Mouse (Mus musculus): ENCODE data around the gene Chmp1a.
A peak's percentile ranks its signal among the peaks of the same experiment; 100 is the strongest.
"Not testable (repeated sequence)": the region's sequence is repeated elsewhere in the genome, so short reads cannot be mapped to it uniquely, and the experiment has no call there.

The Chmp1a gene

DNA sequence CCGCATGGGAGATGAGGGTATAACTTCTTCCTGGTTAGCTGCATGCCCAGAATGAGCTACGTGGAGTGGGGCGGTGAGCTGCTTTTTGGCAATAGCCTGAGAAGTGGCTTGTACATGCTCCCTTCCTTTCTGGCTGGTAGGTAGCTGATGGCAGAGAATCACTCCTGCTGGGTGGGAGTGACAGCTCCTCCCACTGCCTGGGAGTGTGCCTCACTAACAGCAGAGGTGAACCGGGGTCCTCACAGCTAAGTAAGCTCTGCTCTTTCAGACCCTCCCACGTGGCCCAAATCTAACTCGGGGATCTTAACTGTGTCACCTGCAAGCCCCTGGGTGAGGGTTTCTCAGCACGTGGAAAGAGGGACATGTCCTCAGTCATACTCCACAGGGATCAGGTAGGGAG lies 20.0 kb upstream of the Chmp1a start:
- no peak for DNase-seq (ENCODE audit: low read depth in 1 of 2, low spot score in 2 of 2)

DNA sequence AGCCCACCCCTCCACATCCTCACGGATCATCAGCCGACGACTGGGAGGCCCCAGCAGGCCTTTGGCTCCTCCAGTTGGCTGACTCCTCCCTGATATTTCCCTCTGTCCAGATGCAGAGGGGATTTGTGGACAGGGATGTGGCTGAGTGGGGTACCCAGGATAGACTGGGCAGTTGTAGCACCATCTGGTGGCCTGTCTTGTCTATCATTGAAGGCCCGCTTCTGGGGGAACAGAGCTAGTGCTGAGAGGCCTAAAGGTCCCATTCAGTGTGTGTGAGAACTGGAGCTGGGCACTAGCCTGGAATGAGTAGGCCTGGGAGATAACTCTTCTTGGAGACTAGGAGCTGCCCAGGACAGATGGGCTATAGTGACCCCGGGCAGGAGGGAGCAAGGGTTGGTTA lies 19.2 kb upstream of the Chmp1a start:
- DNase-seq (ENCODE audit: low read depth in 1 of 2, low spot score in 2 of 2): no peak

DNA sequence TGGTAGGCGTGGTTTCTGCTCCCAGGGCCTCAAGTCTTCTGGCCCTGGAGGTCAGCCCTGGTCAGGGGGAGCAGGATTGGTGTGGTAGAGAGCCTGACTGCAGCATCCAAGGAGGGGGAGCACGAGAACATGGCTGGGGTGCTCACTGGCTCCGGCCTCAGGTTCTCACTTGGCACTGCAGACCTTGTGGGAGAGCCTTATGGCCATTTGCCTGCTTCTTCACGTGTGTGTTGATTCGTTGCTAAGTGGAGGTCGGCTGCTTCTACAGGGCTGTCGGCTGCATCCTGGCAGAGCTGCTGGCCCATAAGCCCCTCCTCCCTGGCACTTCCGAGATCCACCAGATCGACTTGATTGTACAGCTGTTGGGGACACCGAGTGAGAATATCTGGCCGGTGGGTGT lies 17.8 kb upstream of the Chmp1a start:
- DNase-seq (ENCODE audit: low read depth in 1 of 2, low spot score in 2 of 2): not testable (repeated sequence)

DNA sequence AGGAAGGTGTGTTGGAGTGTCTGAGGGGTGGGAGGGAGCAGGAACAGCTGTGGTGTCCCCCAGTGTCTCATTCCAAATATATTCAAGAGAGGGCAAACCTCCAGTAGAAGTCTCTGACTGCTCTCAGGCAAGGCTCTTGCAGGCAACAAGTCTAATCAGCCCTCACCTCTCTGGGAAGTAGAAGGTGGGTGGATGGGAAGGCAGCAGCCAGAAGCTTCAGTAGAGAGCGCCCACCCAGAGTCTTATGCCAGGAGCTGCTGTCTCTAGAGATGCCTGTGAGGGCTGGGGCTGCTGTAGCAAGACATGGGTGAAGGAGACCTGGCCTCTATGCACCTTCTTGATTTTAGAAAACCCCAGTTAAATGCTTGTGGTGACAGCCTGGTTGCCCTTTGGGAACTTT lies 15.9 kb upstream of the Chmp1a start:
- DNase-seq (ENCODE audit: low read depth in 1 of 2, low spot score in 2 of 2): no peak

DNA sequence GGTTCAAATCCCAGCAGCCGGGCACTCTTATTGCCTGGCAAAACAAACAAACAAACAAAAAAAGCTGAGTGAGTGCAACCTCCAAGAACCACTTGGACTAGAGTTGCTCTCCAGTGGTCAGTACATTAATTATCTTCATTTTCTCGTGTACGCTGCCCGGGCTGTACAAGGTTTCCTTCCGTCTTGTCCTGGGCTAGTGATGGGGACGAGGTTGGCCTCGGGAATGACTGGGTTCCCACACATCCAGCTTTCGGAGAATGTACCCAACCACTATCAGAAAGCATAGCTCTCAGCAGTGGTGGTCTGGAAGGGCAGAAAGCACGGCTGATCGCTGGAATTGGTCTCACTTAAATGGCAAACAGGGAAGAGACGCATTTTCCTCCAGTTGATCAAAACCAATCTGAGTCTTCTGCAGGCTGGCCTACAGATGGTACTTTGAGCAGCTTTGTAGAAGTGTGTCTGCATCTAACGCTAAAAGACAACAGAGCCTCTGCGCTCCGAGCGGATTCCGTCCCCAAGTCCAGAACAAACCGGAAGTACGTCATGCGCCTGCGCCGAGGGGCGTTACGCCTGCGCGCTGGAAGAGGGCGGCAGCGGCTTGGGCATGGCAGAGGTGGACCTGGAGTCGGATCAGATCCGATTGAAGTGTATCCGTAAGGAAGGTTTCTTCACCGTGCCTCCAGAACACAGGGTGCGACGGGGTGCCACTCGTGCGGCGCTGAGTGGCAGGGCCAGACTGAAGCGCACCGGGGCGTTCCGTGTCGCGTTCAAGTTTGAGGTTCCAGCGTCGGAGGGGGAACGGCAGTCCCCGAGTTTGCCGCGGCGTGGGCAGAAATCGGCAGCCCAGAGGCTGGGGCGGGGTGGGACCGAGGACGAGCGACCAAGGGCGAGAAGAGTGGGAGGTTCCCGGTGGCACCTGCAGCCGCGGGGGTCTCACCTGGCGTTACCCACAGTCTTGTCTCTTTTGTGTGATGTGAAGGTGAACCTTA lies 12.0 kb upstream of the Chmp1a start, which contains the start of gene Cdk10:
TSS of gene Cdk10 (plus strand) at position 565 of the 989 bp plus-strand sequence.
- peak; percentile 64 to 80 for DNase-seq (ENCODE audit: low read depth in 1 of 2, low spot score in 2 of 2)

DNA sequence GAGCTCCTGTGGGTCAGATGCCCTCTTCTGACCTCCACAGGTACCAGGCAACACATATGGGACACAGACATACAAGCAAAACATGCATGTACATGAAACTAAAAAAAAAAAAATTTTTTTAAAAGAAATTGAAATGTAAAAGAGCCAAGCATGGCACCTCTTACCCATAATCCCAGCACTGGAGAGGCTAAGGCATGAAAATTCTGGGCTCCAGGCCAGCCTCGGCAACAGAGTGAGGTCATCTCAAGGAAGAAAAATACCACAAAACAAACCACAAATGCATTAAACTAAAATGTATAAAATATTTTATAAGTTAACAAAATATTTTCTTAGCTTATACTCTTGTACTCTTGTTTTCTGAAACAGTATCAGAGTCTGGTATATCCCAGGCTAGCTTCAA lies 8.4 kb upstream of the Chmp1a start:
- DNase-seq (ENCODE audit: low read depth in 1 of 2, low spot score in 2 of 2): no peak

DNA sequence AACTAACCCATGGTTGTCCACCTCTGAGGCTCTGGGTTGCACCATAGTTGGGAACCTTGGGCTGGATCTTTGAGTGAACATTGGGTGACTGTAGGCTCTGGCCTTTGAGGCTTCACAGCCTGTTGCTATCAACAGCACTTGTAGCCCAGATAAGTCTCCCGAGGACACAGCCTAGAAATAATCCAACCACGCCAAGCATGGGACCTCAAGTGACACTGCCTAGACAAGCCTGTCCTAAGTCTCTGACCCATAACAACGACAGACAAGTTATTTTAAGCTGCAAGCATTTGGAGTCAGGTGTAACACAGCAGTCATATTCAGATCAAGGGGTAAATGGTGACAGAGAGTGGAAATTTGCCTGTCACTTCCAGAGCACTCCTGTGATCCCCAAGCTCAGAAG lies 2.9 kb upstream of the Chmp1a start:
- DNase-seq (ENCODE audit: low read depth in 1 of 2, low spot score in 2 of 2): no peak

DNA sequence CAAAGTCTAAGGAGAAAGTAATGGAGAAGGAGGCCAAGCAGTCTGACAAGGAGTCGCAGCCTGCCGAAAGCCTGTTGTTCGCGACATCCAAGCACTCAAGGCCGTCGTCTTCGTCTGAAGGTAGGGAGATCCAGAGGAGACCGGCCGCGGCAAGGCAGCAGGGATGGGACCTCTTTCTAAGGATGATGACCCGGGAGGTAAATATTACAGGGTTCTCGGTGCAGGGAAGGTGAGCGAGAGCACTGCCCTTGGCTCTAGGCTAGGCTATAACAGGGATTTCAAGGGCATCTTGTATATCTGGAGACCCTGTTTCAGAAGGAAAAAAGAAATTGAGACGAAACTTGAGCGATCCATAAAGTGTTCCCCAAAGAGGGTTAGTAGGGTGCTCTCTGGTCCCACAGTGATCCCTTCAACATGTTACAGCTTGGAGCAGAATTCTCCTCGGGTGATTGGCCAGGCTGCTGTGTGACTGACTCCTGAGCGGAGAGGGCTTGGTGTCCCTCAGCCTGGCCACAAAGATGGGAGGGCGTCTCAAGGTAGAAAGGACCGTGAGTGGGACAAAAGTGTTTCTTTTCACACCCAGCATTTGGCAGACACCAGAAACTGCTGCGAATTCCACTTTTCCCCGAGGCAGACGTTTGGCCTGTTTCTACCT lies 682 bp upstream of the Chmp1a start:
- DNase-seq (ENCODE audit: low read depth in 1 of 2, low spot score in 2 of 2): no peak

DNA sequence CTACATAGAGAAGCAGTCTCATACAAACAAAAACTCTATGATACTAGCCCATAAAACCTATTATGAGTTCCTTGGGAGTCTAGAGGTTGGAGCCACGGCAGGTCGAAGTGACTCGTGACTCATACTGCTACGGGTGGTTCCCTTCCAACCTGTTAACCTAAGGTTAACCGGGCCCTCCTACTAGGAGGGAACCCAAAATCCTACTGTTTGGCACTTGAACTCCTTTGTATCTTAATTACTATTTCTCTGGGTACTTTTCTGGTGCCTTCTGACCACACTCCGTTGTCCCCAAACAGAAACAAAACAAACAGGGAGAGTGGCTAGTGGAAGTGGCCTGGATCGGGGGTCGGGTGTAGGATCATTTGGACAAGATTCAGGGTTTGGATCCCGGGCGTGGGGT lies 687 bp downstream of the Chmp1a start:
- DNase-seq (ENCODE audit: low read depth in 1 of 2, low spot score in 2 of 2): no peak

DNA sequence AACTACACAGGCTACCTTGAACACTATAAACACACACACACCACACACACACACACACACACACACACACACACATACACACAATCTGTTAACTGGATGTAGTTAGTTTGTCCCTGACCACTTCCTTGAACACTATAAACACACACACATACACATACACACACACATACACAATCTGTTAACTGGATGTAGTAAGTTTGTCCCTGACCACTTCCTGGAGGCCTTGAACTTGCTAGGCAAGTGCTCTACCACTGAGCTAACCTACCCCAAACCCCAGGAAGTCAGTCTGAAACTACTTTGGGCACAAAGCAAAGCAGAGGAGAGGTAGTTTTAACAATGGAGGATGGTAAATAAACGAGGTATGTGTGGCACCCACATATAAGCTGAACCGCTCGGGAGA lies 9.0 kb downstream of the Chmp1a start:
- no peak for DNase-seq (ENCODE audit: low read depth in 1 of 2, low spot score in 2 of 2)

DNA sequence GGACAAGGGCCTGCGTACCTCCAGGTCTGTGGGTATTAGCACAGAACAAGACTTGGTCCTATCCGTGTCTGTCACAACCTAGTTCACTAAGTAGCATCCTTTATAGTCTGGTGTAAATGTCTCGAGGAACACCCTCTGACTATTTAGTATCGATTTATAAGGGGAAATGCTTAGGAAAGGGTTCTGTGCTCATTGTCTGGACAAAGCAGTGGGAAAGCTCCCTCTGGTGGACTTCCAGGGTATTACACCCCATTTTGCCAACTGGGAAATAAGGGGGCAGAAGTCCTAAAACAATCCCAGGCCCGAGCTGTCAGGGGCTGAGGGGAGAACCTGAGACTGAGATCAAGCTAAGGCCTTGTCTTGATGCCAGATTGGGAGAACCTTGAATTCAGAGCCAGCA lies 10.3 kb downstream of the Chmp1a start:
- peak in 1 of 2 experiments; percentile 53 for DNase-seq (ENCODE audit: low read depth in 1 of 2, low spot score in 2 of 2)

DNA sequence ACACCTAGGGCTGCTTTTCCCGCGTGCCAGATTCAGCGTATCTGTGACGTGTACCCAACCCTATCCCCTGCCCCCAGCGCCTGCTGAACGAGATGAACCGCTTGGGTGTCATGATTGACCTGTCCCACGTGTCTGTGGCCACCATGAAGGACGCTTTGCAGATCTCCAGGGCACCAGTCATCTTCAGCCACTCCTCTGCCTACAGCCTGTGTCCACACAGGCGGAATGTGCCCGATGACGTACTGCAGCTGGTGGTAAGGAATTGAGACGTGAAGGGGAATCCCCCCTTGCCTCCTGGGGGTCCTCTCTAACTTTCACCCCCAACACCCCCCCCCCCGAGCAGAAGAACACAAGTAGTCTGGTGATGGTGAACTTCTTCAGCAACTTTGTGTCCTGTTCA lies 12.7 kb downstream of the Chmp1a start:
- no peak for DNase-seq (ENCODE audit: low read depth in 1 of 2, low spot score in 2 of 2)

DNA sequence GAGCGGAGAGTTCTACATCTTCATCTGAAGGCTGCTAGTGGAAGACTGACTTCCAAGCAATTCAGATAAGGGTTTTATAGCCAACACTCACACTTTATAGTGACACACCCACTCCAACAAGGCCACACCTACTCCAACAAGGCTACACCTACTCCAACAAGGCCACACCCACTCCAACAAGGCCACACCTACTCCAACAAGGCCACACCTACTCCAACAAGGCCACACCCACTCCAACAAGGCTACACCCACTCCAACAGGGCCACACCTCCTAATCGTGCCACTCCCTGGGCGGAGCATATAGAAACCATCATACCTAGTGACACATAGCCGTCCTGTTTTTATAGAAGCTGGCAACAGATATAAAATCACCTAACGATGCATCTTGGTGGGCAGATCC lies 15.5 kb downstream of the Chmp1a start:
- peak in 1 of 2 experiments; percentile 10 for DNase-seq (ENCODE audit: low read depth in 1 of 2, low spot score in 2 of 2)

DNA sequence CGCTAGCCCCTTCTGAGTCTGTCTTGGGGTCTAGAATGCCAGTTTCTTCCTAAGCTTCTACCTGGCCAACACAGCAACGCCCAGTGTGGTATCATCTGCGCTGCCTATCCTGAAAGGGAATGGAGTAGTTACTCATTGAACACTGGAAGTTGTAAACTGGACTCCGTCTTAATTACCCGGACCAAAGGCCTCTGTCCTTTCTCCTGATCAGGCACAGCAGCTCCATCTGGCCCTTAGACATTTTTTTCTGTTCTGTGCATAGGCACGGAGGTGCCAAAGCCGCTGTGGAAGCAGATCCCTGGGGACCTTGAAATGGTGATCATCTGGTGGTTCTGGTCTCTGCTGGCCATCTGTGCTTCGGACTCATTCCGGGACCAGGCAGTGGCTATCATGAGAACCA lies 18.8 kb downstream of the Chmp1a start:
- DNase-seq (ENCODE audit: low read depth in 1 of 2, low spot score in 2 of 2): no peak

DNA sequence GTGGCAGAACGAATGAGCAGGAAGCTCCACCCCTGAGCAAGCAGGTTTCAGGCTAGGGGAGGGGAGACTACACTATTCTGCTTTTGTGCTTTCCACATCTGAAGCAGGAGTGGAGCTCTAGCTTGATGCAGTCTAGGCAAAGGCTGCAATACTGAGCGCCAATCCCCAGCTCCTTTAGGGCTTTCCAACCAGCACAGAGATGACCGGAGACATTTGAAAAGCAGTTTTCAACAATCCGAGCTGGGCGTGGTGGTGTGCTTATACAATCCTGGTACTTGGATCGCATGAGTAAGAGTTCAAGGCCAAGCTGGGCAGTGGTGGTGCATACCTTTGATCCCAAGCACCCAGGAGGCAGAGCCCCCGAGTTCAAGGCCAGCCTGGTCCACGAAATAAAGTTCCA lies 20.7 kb downstream of the Chmp1a start:
- DNase-seq (ENCODE audit: low read depth in 1 of 2, low spot score in 2 of 2): no peak

DNA sequence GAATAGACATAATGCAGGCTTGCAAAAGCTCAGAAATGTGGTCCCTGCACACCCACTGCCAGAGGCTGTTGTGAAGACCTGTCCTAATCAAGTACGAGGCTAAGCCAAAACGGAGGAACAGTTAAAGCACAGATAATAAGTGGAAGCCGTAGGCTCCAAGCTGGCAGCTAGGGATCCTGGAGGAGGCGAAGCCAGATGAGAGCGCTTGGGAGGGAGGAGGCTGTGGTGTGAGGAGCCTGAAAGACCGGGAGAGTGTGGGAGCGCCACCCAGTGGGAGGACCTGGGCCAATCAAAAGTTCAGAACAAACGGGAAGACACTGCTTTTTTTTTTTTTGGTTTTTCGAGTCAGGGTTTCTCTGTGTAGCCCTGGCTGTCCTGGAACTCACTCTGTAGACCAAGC lies 21.9 kb downstream of the Chmp1a start:
- DNase-seq (ENCODE audit: low read depth in 1 of 2, low spot score in 2 of 2): peak in 1 of 2 experiments; percentile 16

DNA sequence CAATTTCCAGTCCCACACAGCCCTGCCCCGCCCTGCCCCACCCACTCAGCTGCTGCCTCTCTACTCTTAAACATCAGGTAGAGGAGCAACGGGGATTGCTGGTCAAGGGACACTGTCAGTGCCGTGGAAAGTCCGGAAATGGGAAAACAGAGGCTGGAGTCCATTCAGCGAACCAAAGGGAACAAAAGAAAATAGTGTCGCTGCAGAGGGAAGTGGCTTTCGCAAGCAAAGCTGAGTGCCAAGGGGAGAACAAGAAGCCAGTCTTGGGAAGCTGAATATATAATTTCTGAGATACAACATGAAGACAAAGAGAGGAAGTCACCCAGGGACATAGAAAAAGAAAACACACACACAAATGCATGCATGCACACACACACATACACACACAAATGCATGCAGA lies 23.7 kb downstream of the Chmp1a start:
- no peak for DNase-seq (ENCODE audit: low read depth in 1 of 2, low spot score in 2 of 2)

DNA sequence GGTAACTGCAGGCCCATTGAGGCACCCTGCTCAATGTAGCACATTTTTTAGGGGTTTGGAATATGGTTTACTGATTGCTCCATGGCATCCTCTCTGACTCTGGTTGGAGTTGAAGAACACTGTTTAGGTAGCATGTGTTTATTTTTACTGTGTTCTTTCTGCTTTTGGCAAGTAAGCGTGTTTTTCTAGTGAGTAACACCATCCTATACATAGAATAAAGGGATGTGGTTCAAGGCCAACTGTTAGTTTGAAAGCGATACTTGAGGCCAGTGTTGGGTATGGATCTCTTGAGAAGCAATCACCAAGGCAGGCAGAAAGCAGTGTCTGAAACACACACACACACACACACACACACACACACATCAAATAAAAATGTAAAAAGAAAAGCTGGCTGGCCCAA lies 24.6 kb downstream of the Chmp1a start:
- no peak for DNase-seq (ENCODE audit: low read depth in 1 of 2, low spot score in 2 of 2)

DNA sequence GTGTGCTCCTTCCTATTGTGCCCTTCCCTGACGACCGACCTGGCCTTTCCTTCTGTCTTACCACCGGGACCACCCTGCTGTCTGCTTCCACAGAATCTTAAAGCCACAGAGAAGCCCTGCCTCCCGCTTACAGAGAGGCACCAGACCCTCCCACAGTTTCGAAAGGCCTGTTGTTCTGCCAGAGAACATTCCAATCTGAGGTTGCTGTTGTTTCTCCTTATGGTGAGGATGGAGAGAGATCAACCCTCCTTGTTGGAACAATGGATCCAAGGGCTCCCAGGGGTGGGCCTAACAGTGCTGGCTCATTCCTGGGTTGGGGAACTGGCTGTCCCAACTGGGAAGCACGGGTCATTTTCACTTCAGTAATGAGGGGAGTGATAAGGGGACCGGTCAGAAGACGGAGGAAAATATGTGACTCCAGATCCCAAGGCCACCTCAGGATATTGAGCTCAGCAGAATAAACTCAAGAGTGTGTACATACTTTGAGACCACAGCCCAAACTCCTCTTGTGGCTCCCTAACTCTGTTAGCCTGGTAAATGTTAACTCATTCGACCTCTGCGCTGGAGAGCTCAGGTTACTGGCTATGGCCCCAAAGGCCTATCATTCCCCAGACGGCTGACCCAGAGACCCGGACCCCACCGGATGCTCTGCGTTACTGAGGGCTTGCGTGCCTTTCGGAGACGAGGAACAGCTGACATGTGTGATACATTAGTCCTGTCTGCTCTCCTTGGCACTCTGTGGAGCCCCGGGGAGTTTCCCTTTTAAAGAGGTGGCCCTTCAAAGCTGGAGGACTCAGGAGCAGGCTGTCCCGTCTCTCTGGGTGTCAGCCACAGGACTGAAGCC lies 26.8 kb downstream of the Chmp1a start, which contains the start of gene Dpep1:
TSS of gene Dpep1 (plus strand) at position 677 of the 844 bp plus-strand sequence.
- no peak for DNase-seq (ENCODE audit: low read depth in 1 of 2, low spot score in 2 of 2)

DNA sequence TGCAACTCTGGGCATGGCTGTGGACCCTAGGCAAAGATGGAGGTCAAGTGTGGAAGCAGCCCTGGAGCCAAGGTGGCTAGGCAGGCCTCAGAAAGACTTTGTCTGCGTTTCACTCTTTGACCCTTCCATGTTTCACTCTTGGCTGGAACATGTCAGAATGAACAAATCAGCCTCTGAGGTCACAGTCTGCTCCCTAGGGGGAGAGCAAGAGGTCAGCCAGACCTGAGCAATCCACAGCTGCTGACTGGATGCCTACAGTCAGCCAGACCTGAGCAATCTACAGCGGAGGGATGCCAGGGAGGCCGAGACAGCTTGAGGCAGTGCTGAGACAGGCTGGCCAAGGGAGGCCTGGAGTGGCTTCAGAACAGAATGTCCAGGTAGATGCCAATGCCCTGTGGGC lies 31.2 kb downstream of the Chmp1a start:
- no peak for DNase-seq (ENCODE audit: low read depth in 1 of 2, low spot score in 2 of 2)

DNA sequence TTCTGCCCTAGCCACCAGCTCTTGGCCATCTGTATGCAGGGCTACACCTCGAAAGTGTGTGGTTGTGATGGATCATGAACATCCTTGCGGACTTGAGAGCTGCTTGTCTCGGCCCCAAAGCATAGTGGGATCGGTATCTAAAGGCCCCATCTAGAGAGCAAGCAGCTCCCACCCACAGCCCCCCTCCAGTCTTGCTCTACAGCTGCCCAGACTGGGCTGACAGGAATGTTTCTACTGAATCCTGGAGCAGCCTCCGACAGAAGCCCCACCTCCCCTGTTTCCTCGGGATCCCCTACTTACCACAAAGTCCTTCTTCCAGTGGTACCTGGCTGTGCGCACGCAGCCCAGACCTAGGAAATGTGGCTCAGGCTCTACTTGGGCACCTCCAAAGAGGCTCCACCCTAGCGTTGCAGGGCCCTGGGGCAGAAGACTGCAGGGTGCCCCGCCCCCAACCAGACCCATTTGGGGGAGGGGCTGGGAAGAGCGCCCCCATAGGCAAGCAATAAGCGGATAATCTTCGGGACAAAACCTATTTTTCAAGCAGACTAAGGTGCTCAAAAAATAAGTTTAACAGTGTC lies 54.6 kb downstream of the Chmp1a start, which contains the start of gene Sult5a1:
TSS of gene Sult5a1 (minus strand) at position 428 of the 578 bp plus-strand sequence.
- DNase-seq (ENCODE audit: low read depth in 1 of 2, low spot score in 2 of 2): no peak

Measured in monocyte, adult 2 months (primary cell).